Comparison of ENCODE assay signal across 26 mouse cellular contexts in the genomic region with DNA sequence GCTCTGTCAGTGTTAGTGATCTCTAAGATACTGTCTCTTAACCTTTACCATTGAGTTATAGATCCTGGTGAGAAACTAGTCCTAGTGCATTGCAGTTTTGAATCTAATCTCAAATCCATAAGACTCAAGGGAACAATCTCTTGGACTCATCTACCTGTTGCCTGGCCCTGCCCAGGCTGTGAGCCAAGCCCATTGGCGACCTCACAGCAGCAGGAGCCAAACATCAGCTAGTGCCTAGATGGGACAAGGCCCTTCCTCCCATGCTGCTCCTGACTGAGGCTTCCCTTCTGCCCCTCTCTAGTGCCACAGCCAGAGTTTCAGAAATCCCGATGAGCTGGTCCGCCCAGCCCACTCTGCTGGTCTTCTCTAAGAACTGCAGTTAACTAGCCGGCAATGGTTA.
"Had no signal": no experiment of that assay in that cellular context is flagged by ENCODE, and none has a peak within 500 bp of the region (broad histone marks: within the 10 kb centered on the region; RNA-seq: fewer than 3 reads in every experiment).

No protein-coding gene starts in this region.

- DNase-seq: gastrocnemius, postnatal 14 days; gastrocnemius, postnatal 36 days; heart, adult 11 months; heart, adult 2 months; heart, postnatal 14 days; heart, postnatal 36 days; kidney, adult 11 months; kidney, adult 2 months; kidney, adult 9 months; kidney, postnatal 14 days; kidney, postnatal 36 days; layer of hippocampus, adult 9-11 months; layer of hippocampus, postnatal 36 days had no signal

- H3K27ac ChIP-seq: heart, adult 2 months; heart, embryonic 13.5 days; heart, embryonic 15.5 days; hindbrain, embryonic 13.5 days; hindbrain, embryonic 15.5 days; hindbrain, postnatal 0 days; kidney, embryonic 15.5 days; kidney, postnatal 0 days; limb, embryonic 13.5 days; limb, embryonic 15.5 days; liver, embryonic 12.5 days; liver, embryonic 14.5 days had no signal

- ATAC-seq: hindbrain, postnatal 0 days; intestine, embryonic 16.5 days; liver, embryonic 12.5 days had no signal

- H3K27me3 ChIP-seq: heart, embryonic 15.5 days; hindbrain, embryonic 13.5 days; hindbrain, embryonic 15.5 days; kidney, embryonic 15.5 days; limb, embryonic 13.5 days; liver, embryonic 12.5 days had no signal

- H3K36me3 ChIP-seq: heart, embryonic 15.5 days; hindbrain, embryonic 15.5 days; limb, embryonic 15.5 days; liver, embryonic 12.5 days had no signal

- H3K4me3 ChIP-seq: heart, adult 2 months; heart, embryonic 13.5 days; heart, embryonic 15.5 days; hindbrain, embryonic 13.5 days; hindbrain, embryonic 15.5 days; kidney, embryonic 15.5 days; limb, embryonic 13.5 days; limb, embryonic 15.5 days; liver, embryonic 12.5 days had no signal

- H3K9ac ChIP-seq: heart, embryonic 13.5 days; heart, embryonic 15.5 days; hindbrain, embryonic 13.5 days; hindbrain, embryonic 15.5 days; kidney, embryonic 15.5 days; limb, embryonic 13.5 days; limb, embryonic 15.5 days; liver, embryonic 12.5 days; liver, embryonic 14.5 days had no signal

- H3K9me3 ChIP-seq: heart, embryonic 13.5 days; heart, embryonic 15.5 days; hindbrain, embryonic 13.5 days; hindbrain, embryonic 15.5 days; kidney, embryonic 15.5 days; limb, embryonic 13.5 days; limb, embryonic 15.5 days; liver, embryonic 12.5 days had no signal

- H3K4me1 ChIP-seq: hindbrain, embryonic 13.5 days; hindbrain, embryonic 15.5 days; limb, embryonic 15.5 days; liver, embryonic 12.5 days had no signal

- H3K4me2 ChIP-seq: heart, embryonic 11.5 days; heart, embryonic 13.5 days; heart, embryonic 15.5 days; hindbrain, embryonic 13.5 days; hindbrain, embryonic 15.5 days; kidney, embryonic 15.5 days; limb, embryonic 13.5 days; limb, embryonic 15.5 days; liver, embryonic 12.5 days had no signal
